Mouse (Mus musculus): ENCODE data around the gene Actr3. TPM values are rescaled to one million over a fixed set of nuclear protein-coding genes. Genes with fewer than 3 reads are reported as not detected.

Actr3 gene
- total and polyA plus RNA-seq, 3 experiments = 444 to 756 (median 569) TPM

DNA sequence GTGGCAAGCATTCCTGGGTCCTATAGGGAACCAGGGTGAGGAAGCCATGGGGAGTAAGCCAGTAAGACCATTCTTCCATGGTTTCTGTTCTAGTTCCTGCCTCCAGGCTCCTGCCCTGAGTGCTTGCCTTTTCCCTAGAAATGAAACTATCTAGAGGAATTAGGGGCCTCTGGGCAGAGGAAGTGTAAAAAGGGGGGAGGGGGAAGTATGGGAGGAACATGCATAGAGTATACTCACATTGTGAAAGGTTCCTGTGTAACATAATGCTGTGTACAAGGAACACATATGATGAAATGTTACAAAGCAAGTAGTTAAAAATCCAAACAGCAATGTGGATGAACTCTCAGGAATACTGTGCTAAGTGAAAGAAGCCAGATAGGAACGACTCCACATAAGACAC is 27.4 kb upstream of the Actr3 start:
- TF ChIP-seq GATA1 (IDR thresholded peaks at IDR 0.05; ENCODE audit: borderline replicate concordance, low read length) (no peak), GATA2 (IDR thresholded peaks at IDR 0.05; ENCODE audit: borderline replicate concordance, low read depth, low read length) (no peak), TAL1 (conservative IDR thresholded peaks at IDR 0.05; ENCODE audit: low read depth, low read length) (no peak), POLR2AphosphoS5 (IDR thresholded peaks at IDR 0.05; ENCODE audit: insufficient replicate concordance, low read depth, low read length) (no peak), CTCF (IDR thresholded peaks at IDR 0.05; ENCODE audit: low read depth, low read length) (no peak)
- peaks cover 63% of the 10 kb centered on the region for H3K4me1 ChIP-seq (ENCODE audit: insufficient read depth, low read depth, low read length)
- ATAC-seq (ENCODE audit: extremely low read depth, insufficient number of reproducible peaks, low FRiP score, poor library complexity, severe bottlenecking) = no peak

DNA sequence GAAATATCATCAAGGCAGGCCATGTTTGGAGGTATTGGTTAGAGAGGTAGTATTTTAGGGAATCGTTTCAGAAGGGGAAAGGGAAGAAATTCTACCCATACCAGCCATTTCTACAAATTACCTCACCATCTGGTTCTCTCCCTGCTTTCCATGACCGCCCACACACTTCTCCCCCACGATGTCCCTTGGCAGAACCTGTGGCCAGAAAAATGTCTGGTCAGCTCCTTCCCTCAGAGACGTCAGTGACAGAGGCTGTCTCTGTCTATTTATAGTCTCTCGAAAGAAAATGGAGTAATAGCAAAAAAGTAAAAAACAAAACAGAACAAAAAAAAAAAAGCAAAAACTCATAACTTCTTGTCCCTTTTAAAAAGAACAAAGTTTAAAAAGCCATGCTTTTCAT is 23.0 kb upstream of the Actr3 start:
- DNase-seq (ENCODE audit: low spot score) (no peak), ATAC-seq (ENCODE audit: extremely low read depth, insufficient number of reproducible peaks, low FRiP score, poor library complexity, severe bottlenecking) (no peak)
- peaks cover 25% of the 10 kb centered on the region for H3K4me1 ChIP-seq (ENCODE audit: insufficient read depth, low read depth, low read length)
- no peaks in the 10 kb centered on the region; the same call in 1 of the 2 replicates for H3K27me3 ChIP-seq (ENCODE audit: insufficient read depth, low read length)
- TF ChIP-seq TAL1 (conservative IDR thresholded peaks at IDR 0.05; ENCODE audit: low read depth, low read length) (no peak), GATA2 (IDR thresholded peaks at IDR 0.05; ENCODE audit: borderline replicate concordance, low read depth, low read length) (no peak), GATA1 (IDR thresholded peaks at IDR 0.05; ENCODE audit: borderline replicate concordance, low read length) (no peak), POLR2AphosphoS5 (IDR thresholded peaks at IDR 0.05; ENCODE audit: insufficient replicate concordance, low read depth, low read length) (no peak), CTCF (IDR thresholded peaks at IDR 0.05; ENCODE audit: low read depth, low read length) (no peak)
- no peaks in the 10 kb centered on the region for H3K9me3 ChIP-seq (replicated peaks)
- no peak overlapping the region for H3K4me3 ChIP-seq (ENCODE audit: low read depth, low read length)
- H3K36me3 ChIP-seq (replicated peaks) = no peaks in the 10 kb centered on the region

More for the DNA sequence above, 27.4 kb upstream of the Actr3 start:
- no peaks in the 10 kb centered on the region for H3K9me3 ChIP-seq (replicated peaks)
- no peaks in the 10 kb centered on the region; the same call in 1 of the 2 replicates for H3K27me3 ChIP-seq (ENCODE audit: insufficient read depth, low read length)
- H3K36me3 ChIP-seq (replicated peaks) = no peaks in the 10 kb centered on the region
- no peak for DNase-seq (ENCODE audit: low spot score)
- no peak overlapping the region for H3K4me3 ChIP-seq (ENCODE audit: low read depth, low read length)

DNA sequence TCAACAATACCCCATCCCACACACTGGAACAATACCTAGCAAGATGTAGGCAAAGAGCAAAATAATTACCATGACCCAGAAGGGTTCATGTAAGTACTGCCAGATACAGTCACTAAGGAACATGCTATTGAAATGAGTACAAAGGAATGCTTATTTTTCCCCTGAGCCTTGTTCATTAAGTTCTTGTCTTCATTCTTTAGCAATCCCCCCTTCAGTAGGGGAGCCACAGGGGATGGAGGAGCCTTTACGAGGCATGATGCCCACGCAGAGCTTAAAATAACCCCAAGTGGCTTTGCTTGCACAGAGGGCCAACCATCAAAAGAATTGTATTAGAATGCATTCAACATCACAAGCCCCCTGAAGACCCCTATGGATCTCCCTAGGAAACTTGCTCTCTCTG is 19.6 kb upstream of the Actr3 start:
- no peak for TF ChIP-seq GATA1 (IDR thresholded peaks at IDR 0.05; ENCODE audit: borderline replicate concordance, low read length)
- TF ChIP-seq TAL1 (conservative IDR thresholded peaks at IDR 0.05; ENCODE audit: low read depth, low read length) = no peak
- no peaks in the 10 kb centered on the region for H3K27me3 ChIP-seq (ENCODE audit: insufficient read depth, low read length)
- H3K9me3 ChIP-seq (replicated peaks) = no peaks in the 10 kb centered on the region
- no peak for DNase-seq (ENCODE audit: low spot score)
- H3K4me1 ChIP-seq (ENCODE audit: insufficient read depth, low read depth, low read length) = peaks cover 10% of the 10 kb centered on the region
- H3K4me3 ChIP-seq (ENCODE audit: low read depth, low read length) = no peak overlapping the region
- H3K36me3 ChIP-seq (replicated peaks) = no peaks in the 10 kb centered on the region
- no peak for ATAC-seq (ENCODE audit: extremely low read depth, insufficient number of reproducible peaks, low FRiP score, poor library complexity, severe bottlenecking)

DNA sequence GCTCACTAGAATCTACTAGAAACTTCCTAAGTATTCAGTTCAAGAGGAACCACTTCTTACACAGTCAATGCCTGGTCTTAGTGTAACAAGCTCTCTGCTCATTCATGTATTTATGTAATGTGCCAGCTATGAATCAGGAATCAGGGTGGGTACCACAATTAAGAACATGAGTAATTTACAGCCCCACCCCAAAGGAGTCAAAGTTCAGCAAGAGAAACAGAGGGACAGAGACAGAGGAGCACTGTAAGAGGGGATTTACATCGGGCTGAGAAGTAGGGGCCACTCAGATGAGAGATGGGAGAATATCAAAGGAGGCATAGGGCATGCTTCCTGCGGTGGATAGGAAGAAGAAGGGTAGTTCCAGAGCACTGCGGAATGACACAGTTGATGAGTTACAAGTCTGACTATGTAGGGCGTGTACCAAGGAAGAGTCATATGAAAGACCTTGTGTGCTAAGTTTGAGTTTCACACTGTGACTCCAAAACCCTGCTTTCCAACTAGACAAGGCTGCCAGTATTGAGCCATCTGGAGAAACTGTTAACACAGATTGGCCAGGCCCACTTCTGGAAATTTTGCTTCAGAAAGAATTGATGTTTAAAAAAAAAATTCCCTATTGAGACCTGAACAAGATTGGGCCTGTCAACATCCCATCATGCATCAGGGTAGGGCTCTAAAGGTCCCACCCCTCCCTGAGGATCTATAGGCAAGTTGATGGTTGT is 14.9 kb upstream of the Actr3 start:
- TF ChIP-seq GATA2 (IDR thresholded peaks at IDR 0.05; ENCODE audit: borderline replicate concordance, low read depth, low read length) (no peak), CTCF (IDR thresholded peaks at IDR 0.05; ENCODE audit: low read depth, low read length) (no peak), POLR2AphosphoS5 (IDR thresholded peaks at IDR 0.05; ENCODE audit: insufficient replicate concordance, low read depth, low read length) (no peak), GATA1 (IDR thresholded peaks at IDR 0.05; ENCODE audit: borderline replicate concordance, low read length) (no peak), TAL1 (conservative IDR thresholded peaks at IDR 0.05; ENCODE audit: low read depth, low read length) (no peak)
- H3K4me1 ChIP-seq (ENCODE audit: insufficient read depth, low read depth, low read length) = peaks cover 20% of the 10 kb centered on the region
- DNase-seq (ENCODE audit: low spot score) (no peak), ATAC-seq (ENCODE audit: extremely low read depth, insufficient number of reproducible peaks, low FRiP score, poor library complexity, severe bottlenecking) (no peak)
- no peaks in the 10 kb centered on the region for H3K27me3 ChIP-seq (ENCODE audit: insufficient read depth, low read length)
- no peaks in the 10 kb centered on the region for H3K36me3 ChIP-seq (replicated peaks)
- H3K9me3 ChIP-seq (replicated peaks) = 0 out of 2 replicates have a peak, but pooled peaks cover 2% of the 10 kb centered on the region
- no peak overlapping the region for H3K4me3 ChIP-seq (ENCODE audit: low read depth, low read length)

DNA sequence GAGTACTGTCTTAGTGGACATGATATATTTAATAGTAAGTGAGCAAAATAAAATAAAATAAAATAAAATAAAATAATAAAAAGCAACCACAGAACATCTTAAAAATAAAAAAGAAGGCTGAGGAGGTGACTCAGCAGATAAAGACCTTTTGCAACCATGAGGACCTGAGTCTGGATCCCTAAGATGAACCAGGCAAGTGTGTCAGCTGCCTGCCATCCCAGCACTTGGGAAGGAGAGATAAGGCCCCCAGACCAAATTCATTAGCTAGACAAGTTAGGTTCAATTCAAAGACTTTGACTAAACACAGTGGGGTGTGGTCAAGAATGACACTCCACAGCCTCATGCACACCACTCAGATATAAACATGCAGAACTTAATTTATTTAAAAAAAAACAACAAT is 12.4 kb upstream of the Actr3 start:
- ATAC-seq (ENCODE audit: extremely low read depth, insufficient number of reproducible peaks, low FRiP score, poor library complexity, severe bottlenecking) (peak; percentile 89), DNase-seq (ENCODE audit: low spot score) (peak; percentile 40)
- Histone ChIP-seq H3K9me3 (replicated peaks) (0 out of 2 replicates have a peak, but pooled peaks cover 2% of the 10 kb centered on the region), H3K4me1 (ENCODE audit: insufficient read depth, low read depth, low read length) (peaks cover 24% of the 10 kb centered on the region), H3K36me3 (replicated peaks) (no peaks in the 10 kb centered on the region), H3K27me3 (ENCODE audit: insufficient read depth, low read length) (no peaks in the 10 kb centered on the region), H3K4me3 (ENCODE audit: low read depth, low read length) (no peak overlapping the region)
- TF ChIP-seq TAL1 (conservative IDR thresholded peaks at IDR 0.05; ENCODE audit: low read depth, low read length) = peak; percentile 59
- TF ChIP-seq GATA1 (IDR thresholded peaks at IDR 0.05; ENCODE audit: borderline replicate concordance, low read length) = no peak

DNA sequence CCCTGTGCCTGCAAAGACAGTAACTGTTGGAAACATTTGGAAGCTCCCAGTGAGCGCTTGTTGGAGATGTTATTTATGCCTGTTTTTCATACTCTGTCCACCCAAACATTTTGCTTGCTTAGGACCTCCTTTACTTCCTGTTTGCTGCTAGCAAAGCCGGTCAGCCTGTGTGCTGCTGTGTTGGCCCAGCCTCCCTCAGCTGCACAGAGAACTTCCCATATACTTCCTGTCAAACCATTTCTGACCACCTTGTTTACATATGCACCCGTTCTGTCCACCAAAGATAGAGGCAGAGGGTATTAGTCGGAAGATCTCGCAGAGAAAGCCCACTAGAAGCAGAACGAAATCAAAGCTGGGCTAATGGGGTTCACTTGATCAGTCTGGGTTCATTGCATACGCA is 6.2 kb upstream of the Actr3 start:
- Histone ChIP-seq H3K4me1 (ENCODE audit: insufficient read depth, low read depth, low read length) (peaks cover 38% of the 10 kb centered on the region), H3K27me3 (ENCODE audit: insufficient read depth, low read length) (no peaks in the 10 kb centered on the region), H3K36me3 (replicated peaks) (no peaks in the 10 kb centered on the region), H3K4me3 (ENCODE audit: low read depth, low read length) (no peak overlapping the region; the same call in 1 of the 2 replicates), H3K9me3 (replicated peaks) (no peaks in the 10 kb centered on the region)
- ATAC-seq (ENCODE audit: extremely low read depth, insufficient number of reproducible peaks, low FRiP score, poor library complexity, severe bottlenecking) (peak; percentile 92), DNase-seq (ENCODE audit: low spot score) (no peak)
- TF ChIP-seq POLR2AphosphoS5 (IDR thresholded peaks at IDR 0.05; ENCODE audit: insufficient replicate concordance, low read depth, low read length) = no peak
- TF ChIP-seq TAL1 (conservative IDR thresholded peaks at IDR 0.05; ENCODE audit: low read depth, low read length) = no peak
- TF ChIP-seq CTCF (IDR thresholded peaks at IDR 0.05; ENCODE audit: low read depth, low read length) = no peak
- no peak for TF ChIP-seq GATA2 (IDR thresholded peaks at IDR 0.05; ENCODE audit: borderline replicate concordance, low read depth, low read length)
- no peak for TF ChIP-seq GATA1 (IDR thresholded peaks at IDR 0.05; ENCODE audit: borderline replicate concordance, low read length)
